Mouse (Mus musculus) limb, embryonic 14.5 days (tissue): Measurements from ENCODE around the gene Hspb3. TPM values are rescaled to one million over a fixed set of nuclear protein-coding genes. Genes with fewer than 3 reads are reported as not detected.

Experiments
- ATAC-seq: fragments of 200-750 bp; cut with Nextera tagmentation; 2 replicates; pipeline ENCODE4 v1.8.0; 2017; ENCODE audit warnings: low read depth, moderate number of reproducible peaks, moderate TSS enrichment; ENCODE audit not compliant: low FRiP score
- DNase-seq: peaks from one replicate; pipeline ENCODE4 v3.0.0-alpha.2; 2015; ENCODE audit warnings: low spot score
- H3K27ac ChIP-seq: fragments of 300-500 bp; sonication (generic); replicated peaks from 2 replicates; pipeline ENCODE4 v1.5.1; 2014; ENCODE audit warnings: low read depth, mild to moderate bottlenecking, low read length, moderate library complexity, mixed read lengths
- H3K27me3 ChIP-seq: fragments of 300-500 bp; sonication (generic); 2 replicates; pipeline ENCODE4 v1.6.1; 2014; ENCODE audit warnings: low read length, mixed read lengths; ENCODE audit not compliant: control insufficient read depth, insufficient read depth
- H3K36me3 ChIP-seq: fragments of 300-500 bp; sonication (generic); 2 replicates; pipeline ENCODE4 v1.6.1; 2014; ENCODE audit warnings: mild to moderate bottlenecking, low read length, moderate library complexity, mixed read lengths; ENCODE audit not compliant: control insufficient read depth, insufficient read depth
- H3K4me1 ChIP-seq: fragments of 300-500 bp; sonication (generic); 2 replicates; pipeline ENCODE4 v1.6.1; 2014; ENCODE audit warnings: antibody characterized with exemption, low read length, mixed read lengths; ENCODE audit not compliant: control insufficient read depth, insufficient read depth
- H3K4me2 ChIP-seq: fragments of 300-500 bp; sonication (generic); replicated peaks from 2 replicates; pipeline ENCODE4 v1.6.1; 2014; ENCODE audit warnings: low read depth, mild to moderate bottlenecking, low read length, moderate library complexity; ENCODE audit not compliant: severe bottlenecking
- H3K4me3 ChIP-seq: fragments of 300-500 bp; sonication (generic); replicated peaks from 2 replicates; pipeline ENCODE4 v1.5.1; 2014; ENCODE audit warnings: low read length
- H3K9ac ChIP-seq: fragments of 300-500 bp; sonication (generic); 2 replicates; pipeline ENCODE4 v1.6.1; 2014; ENCODE audit warnings: mild to moderate bottlenecking, low read depth, low read length, moderate library complexity; ENCODE audit not compliant: severe bottlenecking
- H3K9me3 ChIP-seq: fragments of 300-500 bp; sonication (generic); 2 replicates; pipeline ENCODE4 v1.6.1; 2016; ENCODE audit warnings: low read length; ENCODE audit not compliant: control insufficient read depth
- POLR2A ChIP-seq: fragments of 200-500 bp; IDR thresholded peaks from 2 replicates; pipeline ENCODE4 v1.8.0; 2012; ENCODE audit warnings: inconsistent platforms, mild to moderate bottlenecking, moderate library complexity, borderline replicate concordance; ENCODE audit not compliant: insufficient read depth, insufficient read length; ENCODE audit errors: extremely low read depth
- WGBS: fragments of 180-500 bp; shearing (Covaris S2); extraction: QIAGEN DNeasy Blood & Tissue Kit; methylation state at CpG from one replicate; pipeline ENCODE4 v1.1.7; 2014; 5-methylcytosine and 5-hydroxymethylcytosine counted together
- polyA plus RNA-seq, 2 experiments: library from polyadenylated mRNA; depleted of rRNA in 1 of 2; stranded (reverse) in 1 of 2; unstranded in 1 of 2; fragments of >200 nt; fragmentation: Nextera tagmentation in 1 of 2; extraction: Ambion mirVana in 1 of 2; gene quantifications; 2 replicates each; pipeline versions ENCODE4 v1.2.1 to v1.2.3; 2012 to 2014

The Hspb3 gene
- polyA plus RNA-seq, 2 experiments: 13.8 to 15.3 TPM

GRCm38 (mm10) chr13:113638914-113639313 lies 24.6 kb downstream of the Hspb3 start:
- Histone ChIP-seq H3K27ac (no peak overlapping the region), H3K27me3 (no peaks in the 10 kb centered on the region), H3K4me3 (no peak overlapping the region), H3K4me2 (no peak overlapping the region), H3K9me3 (no peaks in the 10 kb centered on the region), H3K9ac (no peak overlapping the region), H3K4me1 (0 out of 2 replicates have a peak, but pooled peaks cover 4% of the 10 kb centered on the region), H3K36me3 (no peaks in the 10 kb centered on the region)
- ATAC-seq (no peak), DNase-seq (peak; percentile 65)
- no peak for TF ChIP-seq POLR2A
- WGBS: 25% methylated on average over 7 of the region's 7 CpGs

- no peaks in the 10 kb centered on the region for H3K27me3 ChIP-seq
- ATAC-seq: no peak
- 77% methylated on average over 17 of the region's 17 CpGs for WGBS
- TF ChIP-seq POLR2A: no peak
- H3K4me1 ChIP-seq: 0 out of 2 replicates have a peak, but pooled peaks cover 4% of the 10 kb centered on the region
- no peak overlapping the region for H3K4me3 ChIP-seq
- DNase-seq: no peak
- H3K9me3 ChIP-seq: no peaks in the 10 kb centered on the region
- no peak overlapping the region for H3K4me2 ChIP-seq
- H3K27ac ChIP-seq: no peak overlapping the region
- no peak overlapping the region for H3K9ac ChIP-seq
- H3K36me3 ChIP-seq: no peaks in the 10 kb centered on the region
Measured at GRCm38 (mm10) chr13:113635799-113636222, 27.7 kb downstream of the Hspb3 start.

GRCm38 (mm10) chr13:113634732-113635481 lies 28.6 kb downstream of the Hspb3 start:
- WGBS: 82% methylated on average over 15 of the region's 15 CpGs
- H3K9me3 ChIP-seq: no peaks in the 10 kb centered on the region
- no peaks in the 10 kb centered on the region for H3K27me3 ChIP-seq
- no peak for TF ChIP-seq POLR2A
- no peak overlapping the region for H3K9ac ChIP-seq
- H3K36me3 ChIP-seq: no peaks in the 10 kb centered on the region
- H3K4me2 ChIP-seq: no peak overlapping the region
- H3K4me1 ChIP-seq: 0 out of 2 replicates have a peak, but pooled peaks cover 4% of the 10 kb centered on the region
- no peak overlapping the region for H3K4me3 ChIP-seq
- DNase-seq (no peak), ATAC-seq (no peak)
- H3K27ac ChIP-seq: no peak overlapping the region

- Histone ChIP-seq H3K9me3 (no peaks in the 10 kb centered on the region), H3K27me3 (no peaks in the 10 kb centered on the region), H3K36me3 (no peaks in the 10 kb centered on the region), H3K4me2 (no peak overlapping the region), H3K27ac (no peak overlapping the region), H3K4me1 (0 out of 2 replicates have a peak, but pooled peaks cover 4% of the 10 kb centered on the region), H3K4me3 (no peak overlapping the region), H3K9ac (no peak overlapping the region)
- DNase-seq (no peak), ATAC-seq (no peak)
- TF ChIP-seq POLR2A: no peak
- 50% methylated on average over 6 of the region's 6 CpGs for WGBS
Measured at GRCm38 (mm10) chr13:113632506-113632905, 31.0 kb downstream of the Hspb3 start.

- no peak overlapping the region for H3K4me2 ChIP-seq
- DNase-seq: no peak
- no peak overlapping the region for H3K27ac ChIP-seq
- no peak for TF ChIP-seq POLR2A
- no peaks in the 10 kb centered on the region for H3K9me3 ChIP-seq
- no peaks in the 10 kb centered on the region for H3K4me1 ChIP-seq
- ATAC-seq: no peak
- no peaks in the 10 kb centered on the region for H3K36me3 ChIP-seq
- H3K27me3 ChIP-seq: no peaks in the 10 kb centered on the region
- 74% methylated on average over 8 of the region's 8 CpGs for WGBS
- H3K9ac ChIP-seq: no peak overlapping the region
- no peak overlapping the region for H3K4me3 ChIP-seq
Measured at GRCm38 (mm10) chr13:113627601-113628000, 35.9 kb downstream of the Hspb3 start.
